Mouse (Mus musculus): ENCODE measurements around the gene Slc36a1.

DNA sequence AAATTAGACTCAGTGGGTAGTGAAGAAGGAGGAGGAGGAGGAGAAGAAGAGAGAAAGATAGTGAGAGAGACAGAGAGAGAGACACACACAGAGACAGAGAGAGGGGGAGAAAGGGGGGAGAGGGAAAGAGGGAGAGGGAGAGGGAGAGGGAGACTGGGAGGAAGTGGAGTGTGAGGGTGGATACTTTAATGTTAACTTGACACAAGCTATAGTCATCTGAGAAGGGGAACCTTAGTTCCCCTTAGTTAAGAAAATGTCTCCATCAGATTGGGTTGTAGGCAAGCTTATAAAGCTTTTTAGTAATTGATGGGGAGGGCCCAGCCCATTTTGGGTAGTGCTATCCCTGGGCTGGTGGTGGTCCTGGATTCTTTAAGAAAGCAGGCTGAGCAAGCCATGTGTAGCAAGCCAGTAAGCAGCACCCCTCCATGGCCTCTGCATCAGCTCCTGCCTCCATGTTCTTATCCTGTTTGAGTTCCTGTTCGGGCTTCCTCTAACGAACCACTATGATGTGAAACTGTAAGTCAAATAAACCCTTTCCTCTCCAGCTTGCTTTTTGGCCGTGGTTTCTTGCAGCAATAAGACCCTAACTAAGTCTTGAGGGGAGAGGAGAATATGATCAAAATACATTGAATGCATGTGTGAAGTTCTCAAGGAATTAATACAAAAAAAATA, 49.6 kb upstream of the Slc36a1 start:
- no peak for TF ChIP-seq CTCF (IDR thresholded peaks at IDR 0.05)
- TF ChIP-seq EP300 (IDR thresholded peaks at IDR 0.05; ENCODE audit: insufficient read depth, low read depth, low read length) = no peak
- TF ChIP-seq POLR2A (IDR thresholded peaks at IDR 0.05; ENCODE audit: insufficient read depth, low read depth, low read length) = no peak
